Mouse (Mus musculus) embryonic facial prominence, embryonic 13.5 days (tissue): ENCODE results near the gene Fem1a. TPM values are rescaled to one million over a fixed set of nuclear protein-coding genes. Genes with fewer than 3 reads are reported as not detected.

Source experiments
- ATAC-seq: fragments of 200-750 bp; cut with Nextera tagmentation; 2 replicates; pipeline ENCODE4 v1.8.0; 2017; ENCODE audit warnings: low read depth; ENCODE audit not compliant: insufficient number of reproducible peaks, insufficient read depth, low FRiP score, low TSS enrichment
- H3K27ac ChIP-seq: fragments of 300-500 bp; sonication (generic); 2 replicates; pipeline ENCODE4 v1.5.1; 2015; ENCODE audit warnings: moderate library complexity, mild to moderate bottlenecking, inconsistent platforms
- H3K27me3 ChIP-seq: fragments of 300-500 bp; sonication (generic); 2 replicates; pipeline ENCODE4 v1.6.1; 2015; ENCODE audit warnings: mild to moderate bottlenecking, inconsistent platforms
- H3K36me3 ChIP-seq: fragments of 300-500 bp; sonication (generic); 2 replicates; pipeline ENCODE4 v1.6.1; 2015; ENCODE audit warnings: mild to moderate bottlenecking, inconsistent platforms
- H3K4me1 ChIP-seq: fragments of 300-500 bp; sonication (generic); 2 replicates; pipeline ENCODE4 v1.6.1; 2015; ENCODE audit warnings: inconsistent platforms
- H3K4me2 ChIP-seq: fragments of 300-500 bp; sonication (generic); 2 replicates; pipeline ENCODE4 v1.6.1; 2015; ENCODE audit warnings: moderate library complexity, mild to moderate bottlenecking, inconsistent platforms
- H3K4me3 ChIP-seq: fragments of 300-500 bp; sonication (generic); 2 replicates; pipeline ENCODE4 v1.5.1; 2015; ENCODE audit warnings: mild to moderate bottlenecking, inconsistent platforms
- H3K9ac ChIP-seq: fragments of 300-500 bp; sonication (generic); 2 replicates; pipeline ENCODE4 v1.6.1; 2015; ENCODE audit warnings: mild to moderate bottlenecking, inconsistent platforms
- H3K9me3 ChIP-seq: fragments of 300-500 bp; sonication (generic); 2 replicates; pipeline ENCODE4 v1.6.1; 2016; ENCODE audit warnings: inconsistent platforms
- WGBS: fragments of 180-500 bp; shearing (Covaris S2); methylation state at CpG from one replicate; pipeline ENCODE4 v1.1.7; 2015; ENCODE audit warnings: mixed read lengths; 5-methylcytosine and 5-hydroxymethylcytosine counted together
- polyA plus RNA-seq: library from polyadenylated mRNA; unstranded; fragments of >200 nt; fragmentation: Nextera tagmentation; extraction: Ambion mirVana; gene quantifications from 2 replicates; pipeline ENCODE4 v1.2.1, GENCODE M21; 2015

The Fem1a gene
- polyA plus RNA-seq, 1 experiment from 2014 or later = 13.5 TPM

GRCm38 (mm10) chr17:56224916-56225315 is 31.7 kb upstream of the Fem1a start:
- ATAC-seq = no peak
- 56% methylated on average over 1 of the region's 1 CpGs for whole genome bisulfite sequencing

GRCm38 (mm10) chr17:56226566-56226965 is 30.0 kb upstream of the Fem1a start:
- H3K4me3 ChIP-seq = no peak overlapping the region
- 64% methylated on average over 3 of the region's 3 CpGs for WGBS
- no peak overlapping the region for H3K4me2 ChIP-seq
- ATAC-seq = no peak
- H3K4me1 ChIP-seq = no peaks in the 10 kb centered on the region
- H3K36me3 ChIP-seq = no peaks in the 10 kb centered on the region
- H3K9ac ChIP-seq = no peak overlapping the region
- 0 out of 2 replicates have a peak, but pooled peaks cover 3% of the 10 kb centered on the region for H3K27me3 ChIP-seq
- no peak overlapping the region for H3K27ac ChIP-seq
- H3K9me3 ChIP-seq = no peaks in the 10 kb centered on the region

More at GRCm38 (mm10) chr17:56224916-56225315, 31.7 kb upstream of the Fem1a start:
- Histone ChIP-seq H3K27ac (no peak overlapping the region), H3K4me2 (no peak overlapping the region), H3K27me3 (0 out of 2 replicates have a peak, but pooled peaks cover 3% of the 10 kb centered on the region), H3K4me3 (no peak overlapping the region), H3K4me1 (no peaks in the 10 kb centered on the region), H3K9me3 (no peaks in the 10 kb centered on the region), H3K36me3 (no peaks in the 10 kb centered on the region), H3K9ac (no peak overlapping the region)

- ATAC-seq = no peak
- peaks cover 4% of the 10 kb centered on the region; the same call in 1 of the 2 replicates for H3K4me1 ChIP-seq
- H3K27ac ChIP-seq = no peak overlapping the region
- no peak overlapping the region for H3K9ac ChIP-seq
- 64% methylated on average over 10 of the region's 10 CpGs for WGBS
- H3K4me3 ChIP-seq = no peak overlapping the region
- no peak overlapping the region for H3K4me2 ChIP-seq
- H3K9me3 ChIP-seq = no peaks in the 10 kb centered on the region
- H3K27me3 ChIP-seq = 0 out of 2 replicates have a peak, but pooled peaks cover 3% of the 10 kb centered on the region
- H3K36me3 ChIP-seq = no peaks in the 10 kb centered on the region
Measured at GRCm38 (mm10) chr17:56229943-56230342, 26.7 kb upstream of the Fem1a start.

- H3K4me3 ChIP-seq = no peak overlapping the region
- no peak overlapping the region for H3K9ac ChIP-seq
- H3K27ac ChIP-seq = no peak overlapping the region
- WGBS = 46% methylated on average over 8 of the region's 8 CpGs
- ATAC-seq = no peak
- H3K9me3 ChIP-seq = no peaks in the 10 kb centered on the region
- H3K27me3 ChIP-seq = 0 out of 2 replicates have a peak, but pooled peaks cover 3% of the 10 kb centered on the region
- H3K36me3 ChIP-seq = no peaks in the 10 kb centered on the region
- no peak overlapping the region for H3K4me2 ChIP-seq
- peaks cover 4% of the 10 kb centered on the region; the same call in 1 of the 2 replicates for H3K4me1 ChIP-seq
Measured at GRCm38 (mm10) chr17:56233389-56233788, 23.2 kb upstream of the Fem1a start.

- H3K4me3 ChIP-seq = no peak overlapping the region
- no peak overlapping the region for H3K4me2 ChIP-seq
- WGBS = 5% methylated on average over 14 of the region's 14 CpGs
Measured at GRCm38 (mm10) chr17:56233818-56234469, 22.7 kb upstream of the Fem1a start.

GRCm38 (mm10) chr17:56241541-56242401 is 14.8 kb upstream of the Fem1a start:
- H3K4me1 ChIP-seq = no peaks in the 10 kb centered on the region; the same call in 1 of the 2 replicates
- H3K36me3 ChIP-seq = no peaks in the 10 kb centered on the region
- H3K9me3 ChIP-seq = no peaks in the 10 kb centered on the region
- no peak overlapping the region for H3K27ac ChIP-seq
- H3K4me3 ChIP-seq = no peak overlapping the region
- peaks cover 12% of the 10 kb centered on the region for H3K27me3 ChIP-seq
- no peak for ATAC-seq
- no peak overlapping the region for H3K9ac ChIP-seq
- WGBS = under 1% methylated on average over 33 of the region's 33 CpGs
- H3K4me2 ChIP-seq = no peak overlapping the region

More at GRCm38 (mm10) chr17:56233818-56234469, 22.7 kb upstream of the Fem1a start:
- Histone ChIP-seq H3K27me3 (0 out of 2 replicates have a peak, but pooled peaks cover under 1% of the 10 kb centered on the region), H3K9ac (no peak overlapping the region), H3K27ac (no peak overlapping the region), H3K4me1 (peaks cover 4% of the 10 kb centered on the region; the same call in 1 of the 2 replicates), H3K36me3 (no peaks in the 10 kb centered on the region), H3K9me3 (no peaks in the 10 kb centered on the region)
- no peak for ATAC-seq

GRCm38 (mm10) chr17:56245608-56246007 is 11.0 kb upstream of the Fem1a start:
- no peak for ATAC-seq
- Histone ChIP-seq H3K4me2 (no peak overlapping the region), H3K4me1 (no peaks in the 10 kb centered on the region; the same call in 1 of the 2 replicates), H3K9ac (no peak overlapping the region), H3K36me3 (no peaks in the 10 kb centered on the region), H3K27me3 (peaks cover 12% of the 10 kb centered on the region), H3K4me3 (no peak overlapping the region), H3K27ac (no peak overlapping the region), H3K9me3 (no peaks in the 10 kb centered on the region)
- WGBS = 60% methylated on average over 7 of the region's 7 CpGs

- Histone ChIP-seq H3K4me3 (no peak overlapping the region), H3K9ac (no peak overlapping the region)
- WGBS = 23% methylated on average over 6 of the region's 6 CpGs
Measured at GRCm38 (mm10) chr17:56251136-56251829, 5.3 kb upstream of the Fem1a start.

GRCm38 (mm10) chr17:56254695-56255094 is 1.9 kb upstream of the Fem1a start:
- 78% methylated on average over 4 of the region's 4 CpGs for WGBS
- no peak for ATAC-seq
- Histone ChIP-seq H3K9ac (no peak overlapping the region), H3K27ac (no peak overlapping the region), H3K4me3 (no peak overlapping the region), H3K27me3 (no peaks in the 10 kb centered on the region), H3K4me1 (peaks cover 34% of the 10 kb centered on the region), H3K4me2 (no peak overlapping the region), H3K36me3 (peaks cover 18% of the 10 kb centered on the region), H3K9me3 (no peaks in the 10 kb centered on the region)

More at GRCm38 (mm10) chr17:56251136-56251829, 5.3 kb upstream of the Fem1a start:
- H3K27ac ChIP-seq = no peak overlapping the region
- no peak overlapping the region for H3K4me2 ChIP-seq
- H3K27me3 ChIP-seq = no peaks in the 10 kb centered on the region
- no peaks in the 10 kb centered on the region for H3K9me3 ChIP-seq
- no peaks in the 10 kb centered on the region for H3K36me3 ChIP-seq
- 0 out of 2 replicates have a peak, but pooled peaks cover 9% of the 10 kb centered on the region for H3K4me1 ChIP-seq
- no peak for ATAC-seq

GRCm38 (mm10) chr17:56255429-56255828 is 1.2 kb upstream of the Fem1a start:
- Histone ChIP-seq H3K9ac (peak overlapping the region; percentile 46; the same call in 1 of the 2 replicates), H3K27ac (peak overlapping the region; percentile 72), H3K9me3 (no peaks in the 10 kb centered on the region), H3K27me3 (no peaks in the 10 kb centered on the region), H3K4me1 (peaks cover 41% of the 10 kb centered on the region), H3K4me2 (peak overlapping the region; percentile 99), H3K36me3 (peaks cover 25% of the 10 kb centered on the region), H3K4me3 (peak overlapping the region; percentile 69)
- ATAC-seq = no peak
- WGBS = 17% methylated on average over 9 of the region's 9 CpGs

GRCm38 (mm10) chr17:56255863-56256238 is 759 bp upstream of the Fem1a start:
- Histone ChIP-seq H3K4me2 (peak overlapping the region; percentile 99), H3K4me3 (peak overlapping the region; percentile 69), H3K27me3 (no peaks in the 10 kb centered on the region), H3K27ac (peak overlapping the region; percentile 92), H3K9ac (peak overlapping the region; percentile 61), H3K9me3 (no peaks in the 10 kb centered on the region), H3K36me3 (peaks cover 29% of the 10 kb centered on the region), H3K4me1 (peaks cover 45% of the 10 kb centered on the region)
- ATAC-seq = peak; percentile 91
- WGBS = under 1% methylated on average over 32 of the region's 32 CpGs
